Mouse (Mus musculus) kidney, embryonic 14.5 days (tissue): Measurements from ENCODE around the gene Dhrs13. TPM values are rescaled to one million over a fixed set of nuclear protein-coding genes. Genes with fewer than 3 reads are reported as not detected.

Experiments used
- ATAC-seq: fragments of 200-750 bp; cut with Nextera tagmentation; 2 replicates; pipeline ENCODE4 v1.8.0; 2017; ENCODE audit warnings: moderate number of reproducible peaks, mild to moderate bottlenecking, moderate TSS enrichment, moderate library complexity; ENCODE audit not compliant: low FRiP score, low TSS enrichment
- H3K27ac ChIP-seq: fragments of 300-500 bp; sonication (generic); 2 replicates; pipeline ENCODE4 v1.5.1; 2014; ENCODE audit warnings: low read depth, mild to moderate bottlenecking, low read length, moderate library complexity, mixed read lengths
- H3K27me3 ChIP-seq: fragments of 300-500 bp; sonication (generic); 2 replicates; pipeline ENCODE4 v1.6.1; 2014; ENCODE audit warnings: mild to moderate bottlenecking, low read length; ENCODE audit not compliant: control insufficient read depth, insufficient read depth
- H3K36me3 ChIP-seq: fragments of 300-500 bp; sonication (generic); 2 replicates; pipeline ENCODE4 v1.6.1; 2014; ENCODE audit warnings: low read length, mixed read lengths; ENCODE audit not compliant: control insufficient read depth, insufficient read depth
- H3K4me1 ChIP-seq: fragments of 300-500 bp; sonication (generic); 2 replicates; pipeline ENCODE4 v1.6.1; 2014; ENCODE audit warnings: low read length, mixed read lengths; ENCODE audit not compliant: control insufficient read depth, insufficient read depth
- H3K4me2 ChIP-seq: fragments of 300-500 bp; sonication (generic); replicated peaks from 2 replicates; pipeline ENCODE4 v1.6.1; 2014; ENCODE audit warnings: low read depth, mild to moderate bottlenecking, low read length
- H3K4me3 ChIP-seq: fragments of 300-500 bp; sonication (generic); 2 replicates; pipeline ENCODE4 v1.5.1; 2014; ENCODE audit warnings: mild to moderate bottlenecking, low read length
- H3K9ac ChIP-seq: fragments of 300-500 bp; sonication (generic); 2 replicates; pipeline ENCODE4 v1.6.1; 2014; ENCODE audit warnings: low read depth, mild to moderate bottlenecking, low read length, moderate library complexity
- H3K9me3 ChIP-seq: fragments of 300-500 bp; sonication (generic); 2 replicates; pipeline ENCODE4 v1.6.1; 2016; ENCODE audit warnings: low read length; ENCODE audit not compliant: control insufficient read depth
- WGBS: fragments of 180-500 bp; shearing (Covaris S2); extraction: QIAGEN DNeasy Blood & Tissue Kit; methylation state at CpG from one replicate; pipeline ENCODE4 v1.1.7; 2014; 5-methylcytosine and 5-hydroxymethylcytosine counted together
- microRNA counts: library from miRNA; unstranded; fragments of <30 nt; microRNA quantifications from one replicate; lab custom pipeline; 2017
- microRNA-seq: library from miRNA; unstranded; fragments of <30 nt; microRNA quantifications from one replicate; pipeline ENCODE4, GENCODE M21; 2016
- polyA plus RNA-seq: library from polyadenylated mRNA; unstranded; fragments of >200 nt; fragmentation: Nextera tagmentation; extraction: Ambion mirVana; gene quantifications from 2 replicates; pipeline ENCODE4 v1.2.1, GENCODE M21; 2014

Dhrs13 gene
- polyA plus RNA-seq, 1 experiment from 2014 or later = 20.4 TPM

- Histone ChIP-seq H3K4me2 (no peak overlapping the region), H3K9ac (no peak overlapping the region), H3K4me3 (no peak overlapping the region), H3K9me3 (no peaks in the 10 kb centered on the region), H3K4me1 (no peaks in the 10 kb centered on the region), H3K27me3 (no peaks in the 10 kb centered on the region), H3K27ac (no peak overlapping the region), H3K36me3 (peaks cover 57% of the 10 kb centered on the region)
- ATAC-seq = no peak
- 97% methylated on average over 9 of the region's 9 CpGs for WGBS
Observed at GRCm38 (mm10) chr11:78073577-78074276, 41.6 kb downstream of the Dhrs13 start.

GRCm38 (mm10) chr11:78074277-78074652 is 42.2 kb downstream of the Dhrs13 start:
- H3K36me3 ChIP-seq = peaks cover 57% of the 10 kb centered on the region
- no peak overlapping the region for H3K4me2 ChIP-seq
- peaks cover 4% of the 10 kb centered on the region; the same call in 1 of the 2 replicates for H3K4me1 ChIP-seq
- no peak for ATAC-seq
- no peaks in the 10 kb centered on the region for H3K27me3 ChIP-seq
- no peak overlapping the region for H3K27ac ChIP-seq
- H3K9ac ChIP-seq = no peak overlapping the region
- WGBS = 95% methylated on average over 2 of the region's 2 CpGs
- H3K4me3 ChIP-seq = no peak overlapping the region
- no peaks in the 10 kb centered on the region for H3K9me3 ChIP-seq

GRCm38 (mm10) chr11:78074666-78075065 is 42.6 kb downstream of the Dhrs13 start:
- H3K9me3 ChIP-seq = no peaks in the 10 kb centered on the region
- no peak overlapping the region for H3K4me3 ChIP-seq
- no peak overlapping the region for H3K9ac ChIP-seq
- H3K27me3 ChIP-seq = no peaks in the 10 kb centered on the region
- H3K27ac ChIP-seq = no peak overlapping the region
- WGBS = 84% methylated on average over 4 of the region's 4 CpGs
- peaks cover 57% of the 10 kb centered on the region for H3K36me3 ChIP-seq
- peaks cover 8% of the 10 kb centered on the region; the same call in 1 of the 2 replicates for H3K4me1 ChIP-seq
- H3K4me2 ChIP-seq = no peak overlapping the region
- ATAC-seq = no peak

- peak within 1 kb of the TSS; percentile 96 for H3K4me3 ChIP-seq
- peaks cover 20% of the 10 kb centered on the region for H3K36me3 ChIP-seq
- peak within 1 kb of the TSS; percentile 37; the same call in 1 of the 2 replicates for H3K27ac ChIP-seq
- peaks cover 8% of the 10 kb centered on the region; the same call in 1 of the 2 replicates for H3K4me1 ChIP-seq
- no peaks in the 10 kb centered on the region for H3K27me3 ChIP-seq
- WGBS = 2% methylated on average over 42 of the region's 42 CpGs
- peak within 1 kb of the TSS; percentile 81 for H3K4me2 ChIP-seq
- H3K9me3 ChIP-seq = no peaks in the 10 kb centered on the region
- peak within 1 kb of the TSS; percentile 86 for H3K9ac ChIP-seq
- peak; percentile 95 for ATAC-seq
Observed at GRCm38 (mm10) chr11:78079961-78080921, 48.2 kb downstream of the Dhrs13 start, which contains the start of gene Eral1. Gene Eral1, minus strand, starts transcription at chr11:78080383.

- no peak overlapping the region for H3K4me2 ChIP-seq
- WGBS = 36% methylated on average over 1 of the region's 1 CpGs
- H3K9ac ChIP-seq = no peak overlapping the region
- ATAC-seq = no peak
- peaks cover 8% of the 10 kb centered on the region; the same call in 1 of the 2 replicates for H3K4me1 ChIP-seq
- no peak overlapping the region for H3K27ac ChIP-seq
- no peaks in the 10 kb centered on the region for H3K27me3 ChIP-seq
- no peak overlapping the region for H3K4me3 ChIP-seq
- H3K9me3 ChIP-seq = no peaks in the 10 kb centered on the region
- no peaks in the 10 kb centered on the region for H3K36me3 ChIP-seq
Observed at GRCm38 (mm10) chr11:78083595-78083994, 51.5 kb downstream of the Dhrs13 start.

- Histone ChIP-seq H3K4me1 (no peaks in the 10 kb centered on the region), H3K9ac (no peak overlapping the region), H3K36me3 (no peaks in the 10 kb centered on the region), H3K9me3 (no peaks in the 10 kb centered on the region), H3K27me3 (no peaks in the 10 kb centered on the region), H3K4me2 (no peak overlapping the region), H3K27ac (no peak overlapping the region), H3K4me3 (no peak overlapping the region)
- no peak for ATAC-seq
- 74% methylated on average over 4 of the region's 4 CpGs for WGBS
Observed at GRCm38 (mm10) chr11:78086925-78087479, 54.9 kb downstream of the Dhrs13 start.

MicroRNAs encoded within 50 kb of the gene (microRNA counts, 519-probe panel; counts per million panel counts)
- microRNA mmu-miR-144 (lab: Ali Mortazavi, UCI) = 5,324 counts per million, percentile 48 among the panel's probes with 10 or more counts
- microRNA mmu-miR-451 (lab: Ali Mortazavi, UCI) = 5,454 counts per million, percentile 51 among the panel's probes with 10 or more counts

Small RNA genes within 50 kb of the gene (microRNA-seq; reads per million reads assigned to microRNA genes)
- gene Mir144 (42.5 reads per million, percentile 45 among the genes with 10 or more reads in this experiment), gene Mir451a (not detected), gene Mir451b (not detected)

Other genes with a start within 250 kb of the Dhrs13 start
- gene Gm10277, start 244.5 kb upstream of the Dhrs13 start, polyA plus RNA-seq = 0.92 and 1.4 TPM in 2 replicates
- 3.2 and 6.2 TPM in 2 replicates for gene Pipox, start 138.2 kb upstream of the Dhrs13 start, polyA plus RNA-seq
- not detected in 2 replicates for gene Sez6, start 101.5 kb upstream of the Dhrs13 start, polyA plus RNA-seq
- gene Phf12, start 49.5 kb upstream of the Dhrs13 start, polyA plus RNA-seq = 16.1 and 22.6 TPM in 2 replicates
- gene Flot2, start 5.7 kb downstream of the Dhrs13 start, polyA plus RNA-seq = 25.6 and 45.7 TPM in 2 replicates
- 35.2 and 40.1 TPM in 2 replicates for gene Eral1, start 48.1 kb downstream of the Dhrs13 start, polyA plus RNA-seq
- 15.3 and 16.9 TPM in 2 replicates for gene Fam222b, start 62.4 kb downstream of the Dhrs13 start, polyA plus RNA-seq
- gene Traf4, start 133.3 kb downstream of the Dhrs13 start, polyA plus RNA-seq = 68.2 and 111 TPM in 2 replicates
- gene Nek8, start 144.4 kb downstream of the Dhrs13 start, polyA plus RNA-seq = 15.8 and 20.6 TPM in 2 replicates
- 23.1 and 28.1 TPM in 2 replicates for gene Tlcd1, start 144.4 kb downstream of the Dhrs13 start, polyA plus RNA-seq
- gene Rpl23a, start 151.3 kb downstream of the Dhrs13 start, polyA plus RNA-seq = 1,650 and 2,291 TPM in 2 replicates
- gene Rab34, start 156.2 kb downstream of the Dhrs13 start, polyA plus RNA-seq = 128 and 156 TPM in 2 replicates
- 3.4 and 4.1 TPM in 2 replicates for gene Proca1, start 161.1 kb downstream of the Dhrs13 start, polyA plus RNA-seq
- gene Sdf2, start 213.5 kb downstream of the Dhrs13 start, polyA plus RNA-seq = 81.3 and 95.2 TPM in 2 replicates
- 13.5 and 26.0 TPM in 2 replicates for gene Supt6, start 213.7 kb downstream of the Dhrs13 start, polyA plus RNA-seq
- gene 2610507B11Rik, start 229.5 kb downstream of the Dhrs13 start, polyA plus RNA-seq = 75.1 and 109 TPM in 2 replicates